Mouse (Mus musculus): ENCODE measurements at regions not wholly inside any gene's neighbourhood (a gene's known extent, or its start where the extent isn't known, plus 50 kb on each side); places are given as distances from the start of the nearest gene placed in this dataset.

DNA sequence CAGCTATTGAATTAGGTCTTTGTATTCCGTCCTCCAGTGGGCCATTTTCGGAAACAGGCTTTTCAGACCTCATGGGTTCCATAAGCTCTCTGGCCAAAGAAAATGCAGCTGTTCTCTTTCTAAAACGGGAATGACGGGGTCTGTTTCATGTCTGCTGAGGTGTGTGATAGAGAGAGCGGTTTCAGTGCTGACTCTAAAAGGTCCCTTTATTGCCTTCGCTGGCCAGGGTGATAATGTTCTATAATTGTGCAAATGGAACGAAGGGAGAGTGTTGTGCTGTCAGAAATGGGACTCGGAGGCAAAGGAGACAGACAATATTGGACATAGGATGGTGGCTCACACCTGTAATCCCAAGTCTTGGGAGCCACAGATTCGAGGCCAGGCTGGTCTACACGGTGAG lies 53.5 kb upstream of the Osbpl8 start:
- no peak for DNase-seq

DNA sequence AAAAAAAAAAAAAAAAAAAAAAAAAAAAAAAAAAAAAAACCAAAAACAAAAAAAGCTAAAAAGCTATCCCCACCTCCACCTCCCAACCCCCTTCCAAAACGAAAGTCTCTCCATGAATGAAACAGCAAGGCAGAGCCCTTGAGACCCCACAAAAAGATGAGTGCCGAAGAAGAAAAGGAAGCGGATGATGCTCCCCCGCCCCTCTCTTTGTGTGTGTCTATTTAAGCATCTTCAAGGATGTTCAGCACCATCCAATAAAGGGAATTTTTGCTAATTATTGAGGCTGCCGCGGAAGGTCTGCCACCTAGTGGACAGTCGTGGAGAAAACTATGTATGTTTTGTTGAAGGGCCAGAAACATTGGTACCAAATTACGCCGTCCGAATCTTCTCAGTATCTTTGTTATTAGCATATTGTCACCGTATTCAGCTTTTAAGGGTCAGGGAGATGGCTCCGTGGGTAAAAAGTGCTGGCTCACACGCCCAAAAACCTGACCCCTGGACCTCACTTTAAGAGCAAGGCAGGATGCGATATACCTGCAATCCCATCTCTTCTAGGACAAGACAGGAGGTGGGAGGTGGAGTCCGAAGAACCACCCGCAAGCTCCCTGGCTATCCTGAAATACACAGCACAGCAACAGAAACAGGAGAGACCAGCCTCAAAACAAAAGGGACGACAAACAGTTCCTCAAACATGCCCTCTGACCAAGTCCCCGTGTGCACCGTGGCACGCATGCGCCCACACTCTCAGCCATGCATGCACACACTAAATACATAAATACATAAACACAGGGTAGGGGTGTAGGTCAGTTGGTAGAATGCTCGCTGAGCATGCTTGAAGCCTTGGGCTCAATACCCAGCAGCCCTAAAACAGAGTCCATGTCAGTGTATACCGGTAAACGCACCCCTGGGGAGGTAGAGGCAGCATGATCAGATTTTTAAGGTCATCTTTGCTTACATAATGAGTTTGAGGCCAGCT lies 55.6 kb upstream of the Osbpl8 start:
- DNase-seq: peak; percentile 52 to 83

DNA sequence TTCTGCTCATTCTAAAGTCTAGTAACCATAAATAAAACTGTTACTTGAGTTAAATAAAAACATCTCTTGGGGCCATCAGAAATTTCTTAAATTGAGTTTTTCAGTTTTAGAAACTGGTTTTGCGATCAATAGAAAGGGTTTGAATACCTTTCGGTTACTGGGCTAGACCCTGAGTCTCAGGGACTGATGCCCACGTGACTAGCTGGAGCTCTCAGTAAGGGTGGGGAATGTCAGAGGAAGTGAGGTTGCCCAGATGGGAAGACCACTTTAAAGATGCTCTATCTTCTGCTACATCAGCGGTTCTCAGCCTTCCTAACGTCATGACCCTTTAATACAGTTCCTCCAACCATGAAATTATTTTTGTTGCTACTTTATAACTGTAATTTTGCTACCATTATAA lies 56.7 kb upstream of the Osbpl8 start:
- DNase-seq: no peak

DNA sequence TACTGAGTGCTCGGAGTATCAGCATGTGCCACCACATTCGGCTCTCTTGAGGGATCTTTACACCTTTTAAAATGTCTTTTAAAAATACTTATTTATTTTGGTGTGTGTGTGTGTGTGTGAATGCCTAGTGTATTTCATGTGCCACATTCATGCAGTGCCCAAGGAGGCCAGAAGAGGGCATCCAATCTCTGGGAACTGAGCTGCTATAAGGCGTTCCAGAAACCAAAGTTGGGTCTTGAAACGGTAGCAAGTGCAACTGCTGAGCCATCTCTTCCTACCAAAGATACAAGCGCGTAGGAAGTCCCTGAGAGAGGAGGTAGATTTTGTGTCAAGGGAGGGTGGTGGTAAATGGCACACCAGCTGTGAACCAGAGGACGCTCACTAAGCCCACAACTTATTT lies 57.2 kb upstream of the Osbpl8 start:
- peak; percentile 73 to 90 for DNase-seq

DNA sequence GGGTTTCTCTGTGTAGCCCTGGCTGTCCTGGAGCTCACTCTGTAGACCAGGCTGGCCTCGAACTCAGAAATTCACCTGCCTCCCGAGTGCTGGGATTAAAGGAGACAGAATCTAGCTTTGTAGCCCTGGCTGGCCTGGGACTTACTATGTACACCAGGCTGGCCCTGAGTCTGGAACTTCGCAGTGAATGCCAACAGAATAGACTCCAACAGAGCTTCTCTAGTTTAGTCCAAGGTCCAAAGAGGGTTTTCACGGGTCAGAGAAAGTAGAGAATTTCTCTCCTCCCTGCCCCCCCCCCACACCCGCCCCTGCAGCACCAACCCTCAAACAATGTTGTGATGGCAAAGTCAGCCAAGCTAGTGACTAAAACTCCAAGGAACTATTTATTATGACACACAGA lies 58.1 kb upstream of the Osbpl8 start:
- peak; percentile 56 to 76 for DNase-seq

DNA sequence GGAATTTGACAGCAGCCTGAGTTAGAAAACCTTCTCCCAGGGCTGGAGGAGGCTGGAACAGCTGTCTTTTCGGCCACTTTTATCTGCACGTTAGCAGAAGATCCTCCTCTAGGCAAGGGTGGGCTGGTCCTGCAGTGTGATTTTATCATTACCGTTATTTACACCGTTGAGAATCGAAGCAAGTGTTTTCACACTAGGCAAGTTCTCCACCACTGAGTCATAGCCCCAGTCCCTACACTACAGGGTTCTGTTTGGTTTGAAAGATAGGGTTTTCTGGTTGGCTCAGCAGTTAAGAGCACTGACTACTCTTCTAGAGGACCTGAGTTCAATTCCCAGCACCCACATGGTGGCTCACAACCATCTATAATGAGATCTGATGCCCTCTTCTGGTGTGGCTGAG lies 58.9 kb upstream of the Osbpl8 start:
- DNase-seq: no peak

DNA sequence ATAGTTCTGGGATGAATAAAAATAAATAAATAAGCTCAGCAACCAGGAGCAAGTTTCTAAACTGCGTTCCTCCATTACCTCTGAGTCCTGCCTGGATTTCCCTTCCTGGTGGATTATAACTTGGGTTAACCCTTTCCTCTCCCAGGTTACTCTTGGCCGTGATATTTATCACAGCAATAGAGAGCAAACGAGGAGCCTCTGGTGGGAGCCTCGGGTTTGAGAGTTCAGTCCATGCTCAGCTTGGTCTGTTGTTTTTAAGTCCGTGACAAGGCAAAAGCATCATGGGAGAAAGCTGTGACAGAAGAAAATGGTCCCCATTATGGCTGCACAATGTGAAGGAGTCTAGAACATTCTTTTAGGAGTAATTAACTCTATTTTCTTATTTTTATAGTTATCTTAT lies 61.0 kb upstream of the Osbpl8 start:
- DNase-seq: no peak

DNA sequence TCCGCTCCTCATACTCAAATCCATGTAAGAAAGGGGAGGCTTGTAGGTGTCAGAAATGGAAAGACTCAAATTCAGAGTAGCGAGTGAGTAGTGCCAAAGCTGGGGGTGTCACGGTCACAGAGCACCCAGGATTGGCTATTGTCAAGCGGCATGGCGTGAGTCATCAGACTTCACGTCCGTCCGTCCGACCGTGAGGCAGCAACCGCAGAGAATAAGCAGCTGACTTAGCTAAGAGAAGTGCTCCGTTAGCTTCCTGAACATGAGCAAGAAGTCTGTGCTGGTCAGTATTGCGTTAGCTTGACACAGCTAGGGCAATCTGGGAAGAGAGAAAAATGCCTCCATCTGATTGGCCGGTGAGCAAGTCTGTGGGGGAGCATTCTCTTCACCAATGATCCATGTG lies 61.5 kb upstream of the Osbpl8 start:
- DNase-seq: peak in 1 of 2 experiments; percentile 35

DNA sequence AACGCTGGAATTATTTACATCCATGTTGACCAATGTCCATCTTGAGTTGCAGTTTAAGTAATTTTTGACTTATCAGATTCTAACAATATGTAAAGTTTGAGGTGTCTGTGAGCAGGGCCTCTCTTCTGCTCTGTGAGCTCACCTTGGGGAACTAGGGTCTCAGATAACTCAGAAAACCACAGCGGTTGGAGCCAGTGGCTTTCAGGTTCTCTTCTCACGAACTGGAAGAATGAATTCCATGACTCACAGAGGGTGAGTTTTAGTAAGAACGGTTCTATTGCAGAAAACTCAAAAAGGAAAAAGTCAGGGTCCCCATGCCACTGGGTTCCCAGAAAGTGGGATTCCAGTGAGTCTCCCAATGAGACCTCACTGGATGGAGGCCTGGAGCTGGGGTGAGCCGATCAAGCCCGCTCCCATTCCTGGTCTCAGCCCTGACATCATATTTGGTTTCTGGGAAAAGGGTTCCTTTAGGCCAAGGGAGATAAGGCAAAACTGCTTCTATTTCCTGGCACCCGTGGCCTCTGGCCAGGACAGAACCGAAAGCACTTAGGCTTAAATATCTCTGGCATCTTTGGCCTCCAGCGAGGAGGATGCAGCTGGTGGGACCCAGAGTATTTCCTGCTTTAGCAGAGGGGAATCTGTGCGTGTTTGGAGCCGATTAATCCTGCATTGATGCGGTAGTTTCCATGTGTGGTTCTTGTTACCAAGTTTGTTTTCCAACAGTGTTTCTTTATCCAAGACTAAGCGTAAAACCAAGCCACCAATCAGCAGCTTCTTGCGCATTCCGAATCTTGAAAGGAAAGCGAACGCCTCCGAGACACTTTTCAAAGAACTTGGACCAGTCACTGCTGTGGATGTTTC lies 62.4 kb upstream of the Osbpl8 start:
- peak; percentile 78 to 79 for DNase-seq

DNA sequence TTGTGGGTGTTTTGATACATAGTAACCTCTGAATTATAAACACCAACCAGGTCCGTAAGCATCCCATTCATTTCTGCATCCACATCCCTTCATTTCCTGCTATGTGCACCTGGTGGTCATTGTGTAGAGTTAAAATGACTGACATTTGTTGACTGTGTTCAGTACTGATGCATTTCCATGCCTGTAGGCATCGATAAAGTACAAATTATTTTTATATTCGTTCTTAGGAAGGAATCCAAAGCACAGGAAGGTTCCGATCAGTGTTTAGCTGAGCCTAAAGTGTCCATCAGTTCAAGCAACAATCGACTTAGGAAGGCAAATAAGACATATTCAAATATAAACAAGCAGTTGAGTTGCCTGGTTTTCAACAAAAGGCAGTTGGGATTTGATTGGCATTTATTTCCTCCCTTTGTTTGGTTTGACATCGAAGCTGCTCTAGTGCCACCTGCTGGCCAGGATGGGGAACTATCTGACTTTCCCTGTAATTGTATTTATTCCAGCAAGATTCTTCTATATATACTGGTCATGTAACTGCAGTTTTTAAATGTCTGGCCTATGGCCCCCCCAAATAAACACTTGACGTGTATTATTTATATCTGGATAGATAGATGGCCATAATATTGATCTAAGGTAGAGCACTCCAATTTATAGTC lies 64.6 kb upstream of the Osbpl8 start:
- peak; percentile 73 to 86 for DNase-seq

DNA sequence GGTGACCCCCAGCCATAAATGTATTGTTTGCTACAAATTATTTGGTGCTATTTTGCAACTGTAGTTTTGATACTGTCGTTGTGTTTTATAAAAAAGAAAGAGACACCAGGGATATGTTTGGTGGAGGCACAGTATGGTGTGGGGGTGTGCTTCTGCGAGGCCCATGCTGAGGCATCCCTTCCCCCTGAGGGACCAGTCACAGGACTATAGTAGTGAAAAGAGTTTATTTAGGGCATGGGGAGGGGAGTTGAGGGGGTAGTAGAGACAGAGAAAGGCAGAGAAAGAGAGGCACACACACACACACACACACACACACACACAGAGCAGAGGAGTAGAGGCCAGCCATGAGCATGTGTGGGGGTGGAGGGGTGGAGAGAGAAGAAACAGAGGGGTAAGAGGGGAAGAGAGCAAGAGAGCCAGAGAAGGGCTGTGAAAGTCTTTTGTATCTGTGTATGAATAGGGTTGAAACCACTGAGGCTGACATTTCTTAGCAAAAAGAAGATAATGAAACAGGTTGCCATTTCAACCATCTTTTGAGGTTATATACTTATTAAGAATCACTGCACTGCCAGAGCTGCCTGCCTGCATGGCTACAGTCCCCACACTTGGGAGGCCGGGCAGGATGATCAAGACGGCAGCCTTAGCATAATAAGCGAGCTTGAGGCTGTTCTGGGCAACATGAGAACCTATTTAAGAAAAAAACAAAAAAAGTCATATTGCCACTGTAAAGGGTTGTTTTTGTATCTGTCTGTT lies 65.3 kb upstream of the Osbpl8 start:
- DNase-seq: no peak

DNA sequence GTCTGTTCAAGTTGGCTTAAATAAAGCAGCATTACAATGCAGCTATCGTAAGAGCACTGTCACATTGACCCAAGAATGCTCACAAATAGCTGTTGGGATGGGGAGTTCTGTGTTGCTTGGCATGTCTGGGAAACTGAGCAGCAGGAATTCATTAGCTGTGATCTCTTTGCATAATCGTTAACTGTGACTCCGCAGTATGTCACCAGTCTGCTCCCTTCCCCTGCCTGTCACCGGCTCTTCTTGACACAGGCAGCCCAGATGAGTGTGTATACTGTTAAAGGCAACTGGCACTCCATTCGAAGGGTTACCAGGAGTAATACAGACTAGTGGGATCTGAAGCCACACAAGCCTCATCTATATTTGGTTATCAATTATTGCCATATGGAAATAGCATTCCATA lies 67.3 kb upstream of the Osbpl8 start:
- no peak for DNase-seq

DNA sequence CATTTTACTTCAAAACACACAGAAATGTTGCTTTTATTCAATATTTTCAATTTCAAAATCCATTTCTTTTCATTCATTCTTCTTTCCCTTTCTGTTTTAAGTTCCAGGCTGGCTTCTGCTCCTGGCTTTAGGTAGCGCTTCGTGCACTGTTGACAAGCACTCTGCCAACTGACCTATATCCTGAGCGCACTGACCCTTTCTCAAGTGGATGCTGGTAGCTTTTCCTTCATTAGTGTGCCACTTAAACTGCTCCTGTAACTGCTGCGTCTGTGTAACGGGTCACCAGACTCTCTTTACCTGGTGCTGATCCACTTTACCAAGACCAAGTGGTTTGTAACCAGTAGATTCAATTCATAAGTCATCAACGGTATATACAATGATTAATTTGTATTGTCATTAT lies 67.7 kb upstream of the Osbpl8 start:
- DNase-seq: no peak

DNA sequence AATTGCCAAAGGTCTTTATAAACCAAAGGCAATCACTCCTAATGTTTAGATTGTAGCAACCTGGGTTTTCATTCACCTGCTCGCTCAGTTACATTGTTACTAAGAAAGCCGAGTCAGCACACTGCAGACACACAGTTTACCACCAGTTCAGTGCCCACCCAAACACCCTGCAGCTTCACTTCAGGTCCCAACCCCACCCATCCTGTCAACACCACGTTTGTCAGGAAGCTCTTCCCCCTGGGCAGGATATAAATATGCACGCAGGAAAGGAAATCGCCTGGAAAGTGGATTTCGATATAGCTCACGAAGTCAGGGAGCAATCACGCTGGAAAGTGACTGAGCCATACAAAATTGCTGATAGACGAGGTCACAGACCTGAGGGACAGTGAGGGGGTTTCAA lies 70.1 kb upstream of the Osbpl8 start:
- DNase-seq: peak; percentile 30 to 54

DNA sequence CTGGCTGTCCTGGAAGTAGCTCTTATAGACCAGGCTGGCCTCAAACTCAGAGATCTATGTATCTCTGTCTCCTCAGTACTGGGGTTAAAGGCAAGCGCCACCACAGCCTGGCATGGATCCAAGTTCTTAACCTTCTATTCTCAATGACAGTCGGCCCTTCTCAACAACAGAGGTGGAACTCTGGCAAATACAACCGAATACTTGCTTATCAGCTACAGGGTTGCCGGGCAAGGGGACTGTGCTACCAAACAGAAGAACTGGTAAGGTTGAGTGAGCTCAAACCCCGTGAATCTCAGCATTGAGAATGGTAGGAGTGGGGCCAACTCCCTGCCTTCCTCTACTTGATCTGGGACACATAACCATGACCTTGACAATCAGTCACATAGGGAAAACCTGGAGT lies 75.2 kb upstream of the Osbpl8 start:
- DNase-seq: no peak

DNA sequence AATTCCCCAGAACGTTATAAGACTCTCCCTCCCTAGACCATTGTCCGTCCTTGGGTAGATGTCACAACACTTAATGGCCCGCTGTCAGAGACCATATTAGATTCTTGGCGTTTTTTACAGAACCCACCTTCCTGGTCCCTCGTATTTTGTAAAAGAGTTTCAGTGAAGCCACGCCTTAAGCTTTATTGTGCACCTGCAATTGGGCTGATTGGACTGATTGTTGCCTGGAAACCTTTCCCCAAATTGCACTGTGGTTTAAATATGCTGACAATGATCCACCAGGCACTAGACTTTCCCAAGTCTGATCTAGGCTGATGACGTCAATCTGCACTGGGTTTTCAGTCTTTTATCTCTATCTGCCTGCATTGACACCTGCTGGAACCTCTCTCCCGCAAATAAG lies 75.6 kb upstream of the Zdhhc17 start:
- no peak for DNase-seq

DNA sequence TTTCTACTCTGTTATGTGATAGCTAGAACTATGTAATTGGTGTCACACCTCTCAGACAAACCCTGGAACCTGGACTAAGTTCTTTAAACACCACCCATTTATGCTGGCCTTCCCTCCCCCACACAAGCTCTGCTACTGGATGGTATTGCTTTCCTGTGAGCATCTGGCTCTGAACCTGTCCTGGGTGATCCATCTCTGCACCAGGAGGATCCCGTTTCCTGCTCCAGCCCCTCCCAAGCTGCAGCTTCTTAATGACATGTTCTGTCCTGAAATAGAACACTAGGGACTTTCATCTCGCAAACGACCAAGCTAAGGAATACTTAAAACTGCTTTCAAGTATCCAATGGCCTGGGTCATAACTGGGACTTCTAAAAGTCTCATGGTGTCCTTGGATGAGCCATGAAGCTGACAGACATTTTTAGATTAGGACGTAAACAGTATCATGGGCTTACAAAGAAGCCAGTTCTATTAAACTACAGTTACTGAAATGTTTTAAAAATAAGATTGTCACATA lies 74.4 kb upstream of the Zdhhc17 start:
- peak in 1 of 2 experiments; percentile 59 for DNase-seq

DNA sequence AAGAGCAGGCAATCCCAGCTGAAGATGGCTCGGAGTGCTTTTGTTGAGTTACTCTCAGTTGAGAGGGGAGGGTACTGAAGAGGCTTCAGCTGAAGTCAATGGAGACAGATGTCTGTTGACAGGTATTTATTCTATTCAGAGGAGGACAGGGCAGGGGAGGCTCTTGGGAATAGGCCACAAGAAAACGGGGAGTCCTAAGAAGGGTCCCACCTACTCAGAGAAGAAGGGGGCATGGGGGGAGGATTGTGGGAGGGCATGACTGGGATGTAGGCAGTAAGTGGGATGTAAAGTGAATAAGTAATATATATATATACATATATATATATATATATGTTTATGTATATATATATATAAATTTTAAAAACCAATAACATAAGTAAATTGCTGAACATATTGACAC lies 73.9 kb upstream of the Zdhhc17 start:
- no peak for DNase-seq

DNA sequence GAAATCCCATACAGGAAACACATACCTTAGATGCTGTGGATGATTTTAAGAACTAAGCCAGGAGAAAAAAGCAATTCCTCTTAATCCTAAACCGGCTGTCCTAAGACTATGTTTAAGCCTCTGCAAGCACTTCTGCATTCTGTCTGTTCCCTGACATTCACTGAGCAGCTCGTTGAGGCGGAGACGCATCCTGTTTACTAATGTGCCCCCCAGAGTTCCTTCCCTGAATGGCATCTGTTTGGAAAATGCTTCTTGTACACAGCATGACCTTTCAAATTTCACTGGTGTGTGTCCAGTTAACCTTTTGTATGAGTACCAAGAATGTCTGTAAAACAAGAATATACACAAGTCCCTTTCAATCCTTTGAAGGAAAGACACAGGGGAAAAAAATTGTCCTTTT lies 73.4 kb upstream of the Zdhhc17 start:
- DNase-seq: peak; percentile 56 to 59

DNA sequence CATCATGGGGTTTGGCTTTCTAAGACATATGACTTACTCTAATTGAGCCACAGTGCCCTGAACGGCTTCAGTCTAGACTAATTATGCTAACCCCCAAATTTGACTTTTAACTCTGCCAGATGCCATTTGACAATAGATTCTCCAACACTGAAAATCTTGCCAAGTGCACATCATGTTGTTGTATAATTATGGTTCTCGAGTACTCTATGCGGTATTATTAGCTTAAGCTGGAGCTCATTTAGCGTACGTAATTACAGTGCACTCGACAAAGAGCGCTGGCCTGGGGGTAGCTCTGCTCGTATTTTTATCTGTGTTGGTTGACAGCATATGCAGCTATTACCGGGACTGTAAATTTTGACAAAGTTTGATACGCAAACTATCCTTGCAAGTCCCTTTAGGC lies 70.4 kb upstream of the Zdhhc17 start:
- no peak for DNase-seq

DNA sequence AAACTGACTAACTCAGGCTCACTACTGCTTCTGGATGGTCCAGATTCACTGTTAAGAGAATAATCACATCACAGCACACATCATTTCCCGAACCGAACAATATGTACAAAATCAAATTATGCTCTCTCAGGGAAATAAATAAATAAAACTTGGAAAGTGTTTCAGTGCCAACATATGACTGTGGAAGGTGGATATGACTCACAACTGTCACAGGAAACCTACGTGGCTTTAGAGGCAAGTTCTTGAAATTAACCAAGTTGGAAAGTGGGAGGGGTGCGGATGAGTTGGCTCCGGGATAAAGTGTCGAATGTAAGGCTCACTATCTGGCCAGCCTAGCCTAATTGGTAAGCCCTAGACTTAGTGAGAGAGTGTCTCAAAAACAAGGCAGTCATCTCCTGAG lies 69.1 kb upstream of the Zdhhc17 start:
- DNase-seq: peak in 1 of 2 experiments; percentile 36

DNA sequence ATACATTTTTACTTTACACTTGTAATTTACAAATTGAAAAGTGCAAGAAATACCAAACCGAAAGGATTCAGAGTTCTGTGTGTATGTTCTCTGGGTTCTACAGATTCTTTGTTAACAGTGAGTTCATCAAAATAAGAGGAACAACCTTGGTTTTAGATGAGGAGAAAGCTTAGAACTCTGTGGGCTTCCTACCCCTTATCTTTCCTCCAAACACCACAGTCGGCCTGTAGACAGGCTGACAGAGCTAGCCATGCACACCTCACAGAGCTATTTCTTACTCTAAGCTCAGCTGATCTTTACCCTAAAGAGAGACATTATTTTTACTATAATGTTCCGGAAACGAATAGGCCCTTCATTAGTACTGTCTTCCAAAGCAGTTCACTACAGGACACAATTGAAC lies 67.7 kb upstream of the Zdhhc17 start:
- no peak for DNase-seq

Data from kidney, postnatal 36 days (tissue).